Mouse (Mus musculus): ENCODE results near the gene Klhl22. TPM values are rescaled to one million over a fixed set of nuclear protein-coding genes. Genes with fewer than 3 reads are reported as not detected.
"Not testable (repeated sequence)": the region's sequence is repeated elsewhere in the genome, so short reads cannot be mapped to it uniquely, and the experiment has no call there.

Klhl22 gene
- polyA plus RNA-seq, 1 experiment from 2014 or later: 68.2 TPM

- DNase-seq (ENCODE audit: low spot score): no peak
- no peaks in the 10 kb centered on the region for H3K9me3 ChIP-seq (replicated peaks; ENCODE audit: control insufficient read depth, low read length)
- H3K9ac ChIP-seq (ENCODE audit: low read length): no peak overlapping the region
- ATAC-seq: no peak
- H3K27ac ChIP-seq (ENCODE audit: low read depth, low read length): no peak overlapping the region
- no peak overlapping the region for H3K4me3 ChIP-seq (ENCODE audit: low read depth, low read length)
- no peaks in the 10 kb centered on the region for H3K36me3 ChIP-seq (ENCODE audit: control insufficient read depth, insufficient read depth, low read length)
- H3K4me1 ChIP-seq (ENCODE audit: control insufficient read depth, insufficient read depth, low read length): no peaks in the 10 kb centered on the region
- no peaks in the 10 kb centered on the region for H3K27me3 ChIP-seq (replicated peaks; ENCODE audit: control insufficient read depth, insufficient read depth, low read length)
- H3K4me2 ChIP-seq (ENCODE audit: low read length): no peak overlapping the region
Observed at GRCm38 (mm10) chr16:17729974-17730373, 29.4 kb upstream of the Klhl22 start.

- H3K4me1 ChIP-seq (ENCODE audit: control insufficient read depth, insufficient read depth, low read length): no peaks in the 10 kb centered on the region
- no peak for DNase-seq (ENCODE audit: low spot score)
- H3K9me3 ChIP-seq (replicated peaks; ENCODE audit: control insufficient read depth, low read length): no peaks in the 10 kb centered on the region
- H3K27ac ChIP-seq (ENCODE audit: low read depth, low read length): no peak overlapping the region
- H3K36me3 ChIP-seq (ENCODE audit: control insufficient read depth, insufficient read depth, low read length): no peaks in the 10 kb centered on the region
- no peak overlapping the region for H3K4me2 ChIP-seq (ENCODE audit: low read length)
- H3K27me3 ChIP-seq (replicated peaks; ENCODE audit: control insufficient read depth, insufficient read depth, low read length): no peaks in the 10 kb centered on the region
- no peak overlapping the region for H3K9ac ChIP-seq (ENCODE audit: low read length)
- ATAC-seq: no peak
- whole genome bisulfite sequencing: 49% methylated on average over 3 of the region's 3 CpGs
- H3K4me3 ChIP-seq (ENCODE audit: low read depth, low read length): no peak overlapping the region
Observed at GRCm38 (mm10) chr16:17732021-17732420, 27.4 kb upstream of the Klhl22 start.

GRCm38 (mm10) chr16:17732431-17732830, 27.0 kb upstream of the Klhl22 start:
- ATAC-seq (no peak), DNase-seq (ENCODE audit: low spot score) (no peak)
- Histone ChIP-seq H3K9ac (ENCODE audit: low read length) (no peak overlapping the region), H3K9me3 (replicated peaks; ENCODE audit: control insufficient read depth, low read length) (no peaks in the 10 kb centered on the region), H3K27ac (ENCODE audit: low read depth, low read length) (no peak overlapping the region), H3K4me1 (ENCODE audit: control insufficient read depth, insufficient read depth, low read length) (no peaks in the 10 kb centered on the region), H3K36me3 (ENCODE audit: control insufficient read depth, insufficient read depth, low read length) (no peaks in the 10 kb centered on the region), H3K4me3 (ENCODE audit: low read depth, low read length) (no peak overlapping the region), H3K4me2 (ENCODE audit: low read length) (no peak overlapping the region), H3K27me3 (replicated peaks; ENCODE audit: control insufficient read depth, insufficient read depth, low read length) (no peaks in the 10 kb centered on the region)
- WGBS: 79% methylated on average over 6 of the region's 6 CpGs

GRCm38 (mm10) chr16:17732841-17733340, 26.5 kb upstream of the Klhl22 start, which contains the start of gene Med15:
Gene Med15 (minus strand): TSS chr16:17732891.
- Histone ChIP-seq H3K9me3 (replicated peaks; ENCODE audit: control insufficient read depth, low read length) (no peaks in the 10 kb centered on the region), H3K4me1 (ENCODE audit: control insufficient read depth, insufficient read depth, low read length) (no peaks in the 10 kb centered on the region), H3K27ac (ENCODE audit: low read depth, low read length) (no peak within 1 kb of the TSS), H3K9ac (ENCODE audit: low read length) (no peak within 1 kb of the TSS), H3K4me2 (ENCODE audit: low read length) (no peak within 1 kb of the TSS), H3K36me3 (ENCODE audit: control insufficient read depth, insufficient read depth, low read length) (no peaks in the 10 kb centered on the region), H3K4me3 (ENCODE audit: low read depth, low read length) (no peak within 1 kb of the TSS), H3K27me3 (replicated peaks; ENCODE audit: control insufficient read depth, insufficient read depth, low read length) (no peaks in the 10 kb centered on the region)
- DNase-seq (ENCODE audit: low spot score) (no peak), ATAC-seq (no peak)
- WGBS: 38% methylated on average over 3 of the region's 3 CpGs

GRCm38 (mm10) chr16:17733646-17734045, 25.8 kb upstream of the Klhl22 start:
- H3K4me1 ChIP-seq (ENCODE audit: control insufficient read depth, insufficient read depth, low read length): no peaks in the 10 kb centered on the region
- H3K4me3 ChIP-seq (ENCODE audit: low read depth, low read length): no peak overlapping the region
- H3K9ac ChIP-seq (ENCODE audit: low read length): no peak overlapping the region
- no peaks in the 10 kb centered on the region for H3K27me3 ChIP-seq (replicated peaks; ENCODE audit: control insufficient read depth, insufficient read depth, low read length)
- DNase-seq (ENCODE audit: low spot score) (no peak), ATAC-seq (no peak)
- no peaks in the 10 kb centered on the region for H3K36me3 ChIP-seq (ENCODE audit: control insufficient read depth, insufficient read depth, low read length)
- no peak overlapping the region for H3K27ac ChIP-seq (ENCODE audit: low read depth, low read length)
- 74% methylated on average over 2 of the region's 2 CpGs for WGBS
- no peak overlapping the region for H3K4me2 ChIP-seq (ENCODE audit: low read length)
- H3K9me3 ChIP-seq (replicated peaks; ENCODE audit: control insufficient read depth, low read length): no peaks in the 10 kb centered on the region

- 82% methylated on average over 6 of the region's 6 CpGs for WGBS
- H3K4me1 ChIP-seq (ENCODE audit: control insufficient read depth, insufficient read depth, low read length); H3K9ac ChIP-seq (ENCODE audit: low read length): not testable (repeated sequence)
Observed at GRCm38 (mm10) chr16:17734872-17735271, 24.5 kb upstream of the Klhl22 start.

GRCm38 (mm10) chr16:17736156-17736555, 23.3 kb upstream of the Klhl22 start:
- H3K27ac ChIP-seq (ENCODE audit: low read depth, low read length): no peak overlapping the region
- no peaks in the 10 kb centered on the region for H3K27me3 ChIP-seq (replicated peaks; ENCODE audit: control insufficient read depth, insufficient read depth, low read length)

More at GRCm38 (mm10) chr16:17734872-17735271, 24.5 kb upstream of the Klhl22 start:
- H3K27me3 ChIP-seq (replicated peaks; ENCODE audit: control insufficient read depth, insufficient read depth, low read length); H3K4me3 ChIP-seq (ENCODE audit: low read depth, low read length); H3K9me3 ChIP-seq (replicated peaks; ENCODE audit: control insufficient read depth, low read length); H3K36me3 ChIP-seq (ENCODE audit: control insufficient read depth, insufficient read depth, low read length); H3K4me2 ChIP-seq (ENCODE audit: low read length); H3K27ac ChIP-seq (ENCODE audit: low read depth, low read length); ATAC-seq; DNase-seq (ENCODE audit: low spot score): not testable (repeated sequence)

GRCm38 (mm10) chr16:17740080-17740479, 19.3 kb upstream of the Klhl22 start:
- 92% methylated on average over 4 of the region's 4 CpGs for WGBS

More at GRCm38 (mm10) chr16:17736156-17736555, 23.3 kb upstream of the Klhl22 start:
- no peak overlapping the region for H3K9ac ChIP-seq (ENCODE audit: low read length)
- ATAC-seq (no peak), DNase-seq (ENCODE audit: low spot score) (no peak)
- no peaks in the 10 kb centered on the region for H3K4me1 ChIP-seq (ENCODE audit: control insufficient read depth, insufficient read depth, low read length)
- no peaks in the 10 kb centered on the region for H3K36me3 ChIP-seq (ENCODE audit: control insufficient read depth, insufficient read depth, low read length)
- H3K4me3 ChIP-seq (ENCODE audit: low read depth, low read length): no peak overlapping the region
- 59% methylated on average over 4 of the region's 4 CpGs for WGBS
- no peaks in the 10 kb centered on the region for H3K9me3 ChIP-seq (replicated peaks; ENCODE audit: control insufficient read depth, low read length)
- no peak overlapping the region for H3K4me2 ChIP-seq (ENCODE audit: low read length)

GRCm38 (mm10) chr16:17742810-17743209, 16.6 kb upstream of the Klhl22 start:
- Histone ChIP-seq H3K27ac (ENCODE audit: low read depth, low read length) (no peak overlapping the region), H3K4me2 (ENCODE audit: low read length) (no peak overlapping the region), H3K27me3 (replicated peaks; ENCODE audit: control insufficient read depth, insufficient read depth, low read length) (no peaks in the 10 kb centered on the region), H3K9me3 (replicated peaks; ENCODE audit: control insufficient read depth, low read length) (no peaks in the 10 kb centered on the region), H3K4me1 (ENCODE audit: control insufficient read depth, insufficient read depth, low read length) (no peaks in the 10 kb centered on the region), H3K4me3 (ENCODE audit: low read depth, low read length) (no peak overlapping the region), H3K9ac (ENCODE audit: low read length) (no peak overlapping the region), H3K36me3 (ENCODE audit: control insufficient read depth, insufficient read depth, low read length) (no peaks in the 10 kb centered on the region)
- 86% methylated on average over 1 of the region's 1 CpGs for WGBS
- no peak for DNase-seq (ENCODE audit: low spot score)
- ATAC-seq: no peak

More at GRCm38 (mm10) chr16:17740080-17740479, 19.3 kb upstream of the Klhl22 start:
- H3K4me3 ChIP-seq (ENCODE audit: low read depth, low read length): no peak overlapping the region
- no peak for ATAC-seq
- no peak for DNase-seq (ENCODE audit: low spot score)
- H3K4me1 ChIP-seq (ENCODE audit: control insufficient read depth, insufficient read depth, low read length): no peaks in the 10 kb centered on the region
- H3K9me3 ChIP-seq (replicated peaks; ENCODE audit: control insufficient read depth, low read length): no peaks in the 10 kb centered on the region
- no peak overlapping the region for H3K27ac ChIP-seq (ENCODE audit: low read depth, low read length)
- H3K4me2 ChIP-seq (ENCODE audit: low read length): no peak overlapping the region
- H3K27me3 ChIP-seq (replicated peaks; ENCODE audit: control insufficient read depth, insufficient read depth, low read length): no peaks in the 10 kb centered on the region
- H3K9ac ChIP-seq (ENCODE audit: low read length): no peak overlapping the region
- H3K36me3 ChIP-seq (ENCODE audit: control insufficient read depth, insufficient read depth, low read length): no peaks in the 10 kb centered on the region
